Mouse (Mus musculus) left cerebral cortex, postnatal 25 days (tissue): ENCODE results near the gene Prkaa1. TPM values are rescaled to one million over a fixed set of nuclear protein-coding genes. Genes with fewer than 3 reads are reported as not detected.
"Not testable (repeated sequence)": the region's sequence is repeated elsewhere in the genome, so short reads cannot be mapped to it uniquely, and the experiment has no call there.

Source experiments
- DNase-seq, 2 experiments: peaks; one replicate each; pipeline ENCODE4 v3.0.0; 2022; ENCODE audit warnings: low spot score in 2 of 2, mixed read lengths in 1 of 2
- intact Hi-C: fragments of 180-260 bp; cut with DNase I; formaldehyde crosslinking; loops from one replicate; pipeline ENCODE4 v1.15.1; 2025
- total RNA-seq, 2 experiments: library from RNA; stranded (reverse); gene quantifications; 2 replicates each; pipeline ENCODE4 v1.2.3; 2021

Gene Prkaa1
- total RNA-seq, 2 experiments from 2014 or later, result 18.8 to 19.2 TPM

GRCm38 (mm10) chr15:5220491-5220890, 76.8 kb downstream of the Prkaa1 start:
- no peak for DNase-seq
- intact Hi-C loops, result no loop called here

- intact Hi-C loops, DNase-seq: not testable (repeated sequence)
Observed at GRCm38 (mm10) chr15:5230746-5231145, 87.1 kb downstream of the Prkaa1 start.

Other genes starting within 250 kb of the Prkaa1 start
- gene Mroh2b, start 245.1 kb upstream of the Prkaa1 start, total RNA-seq, result not detected
- gene C7, start 80.1 kb upstream of the Prkaa1 start, total RNA-seq, result 1 to 10 TPM in 1 of 2 experiments, under 1 TPM in 1; 0.64 to 1.1 TPM
- 1 to 10 TPM; 1.3 to 2.1 TPM for gene Card6, start 35.3 kb upstream of the Prkaa1 start, total RNA-seq
- gene Rpl37, start 27.2 kb upstream of the Prkaa1 start, total RNA-seq, result 100 to 1,000 TPM; 237 to 247 TPM
- gene Ttc33, start 41.7 kb downstream of the Prkaa1 start, total RNA-seq, result 10 to 100 TPM; 74.6 to 75.6 TPM
- 1 to 10 TPM; 1.1 to 1.5 TPM for gene Ptger4, start 100.3 kb downstream of the Prkaa1 start, total RNA-seq